Mouse (Mus musculus): ENCODE results near the gene Dock2.

Dock2 gene

DNA sequence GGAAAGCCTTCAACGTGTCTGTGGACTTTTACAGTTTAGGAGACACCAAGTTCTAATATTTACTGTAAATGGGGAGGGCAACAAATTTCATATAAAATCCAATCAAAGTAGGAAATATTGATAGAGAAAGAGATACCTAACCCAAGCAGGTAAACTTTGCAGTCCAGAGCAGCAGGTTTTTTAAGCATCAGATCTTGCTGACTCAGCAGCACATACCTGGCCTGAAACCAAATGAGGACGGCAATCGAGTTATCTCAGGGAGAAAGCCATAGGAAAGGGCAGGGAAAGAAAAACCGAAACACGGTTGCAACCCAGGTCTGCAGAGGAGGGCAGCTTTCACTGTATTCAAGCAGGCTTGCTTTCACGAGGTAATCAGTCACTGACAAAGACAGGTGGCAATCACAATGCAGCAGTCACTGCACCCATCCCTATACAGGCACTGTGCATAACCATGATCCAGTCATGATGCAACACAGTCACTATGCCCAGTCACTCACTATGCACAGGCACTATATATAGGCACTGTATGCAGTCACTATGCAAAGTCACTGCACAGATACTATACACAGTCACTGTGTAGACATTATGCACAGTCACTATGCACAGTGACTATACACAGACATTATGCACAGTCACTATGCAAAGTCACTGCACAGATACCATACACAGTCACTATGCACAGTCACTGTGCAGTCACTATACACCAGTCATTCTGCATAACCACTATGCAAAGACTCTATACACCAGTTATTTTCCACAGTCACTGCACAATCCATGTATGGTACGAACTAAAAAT is 258.4 kb downstream of the Dock2 start:
- peak; percentile 4 for DNase-seq

- peak; percentile 50 for DNase-seq
Observed at GRCm38 (mm10) chr11:34524586-34524985, 259.1 kb downstream of the Dock2 start.

DNA sequence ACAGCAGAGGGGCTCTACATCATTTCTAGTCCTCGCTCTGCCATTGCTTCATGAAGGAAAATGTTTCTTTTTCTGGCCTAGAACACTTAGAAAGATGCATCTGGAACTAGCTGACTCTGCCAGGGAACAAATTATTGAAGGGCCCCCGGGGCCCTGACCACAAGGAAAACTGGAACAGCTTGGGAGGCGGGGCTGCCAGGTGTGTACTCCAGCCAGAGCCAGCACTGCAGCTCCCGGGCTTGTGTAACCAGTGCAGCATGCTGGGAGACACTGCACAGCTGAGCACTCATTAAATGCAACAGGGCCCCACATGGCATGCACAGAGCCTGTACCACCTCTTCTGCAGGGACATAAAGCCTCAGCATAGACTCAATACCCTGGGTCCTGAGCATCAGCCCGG is 265.1 kb downstream of the Dock2 start:
- DNase-seq: peak; percentile 71

DNA sequence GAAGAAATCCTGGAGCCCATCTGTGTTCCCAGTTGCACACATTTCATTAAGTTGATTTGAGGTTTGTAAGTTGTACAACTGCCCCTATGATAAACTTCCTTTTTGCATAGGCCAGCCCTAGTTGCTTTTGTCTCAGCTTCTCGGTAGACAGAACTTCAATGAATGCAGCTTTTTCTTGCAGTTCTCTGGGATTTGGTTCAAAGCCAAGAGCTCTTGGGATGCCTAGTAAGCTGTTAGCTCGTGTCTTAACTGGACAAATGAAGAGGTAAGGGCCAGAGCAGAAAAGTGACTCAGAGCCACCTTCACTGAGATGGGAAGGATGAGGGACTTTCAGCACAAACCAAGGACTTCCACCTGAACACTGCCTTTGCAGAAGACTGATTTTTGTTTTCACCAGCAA is 266.7 kb downstream of the Dock2 start:
- peak; percentile 37 for DNase-seq

DNA sequence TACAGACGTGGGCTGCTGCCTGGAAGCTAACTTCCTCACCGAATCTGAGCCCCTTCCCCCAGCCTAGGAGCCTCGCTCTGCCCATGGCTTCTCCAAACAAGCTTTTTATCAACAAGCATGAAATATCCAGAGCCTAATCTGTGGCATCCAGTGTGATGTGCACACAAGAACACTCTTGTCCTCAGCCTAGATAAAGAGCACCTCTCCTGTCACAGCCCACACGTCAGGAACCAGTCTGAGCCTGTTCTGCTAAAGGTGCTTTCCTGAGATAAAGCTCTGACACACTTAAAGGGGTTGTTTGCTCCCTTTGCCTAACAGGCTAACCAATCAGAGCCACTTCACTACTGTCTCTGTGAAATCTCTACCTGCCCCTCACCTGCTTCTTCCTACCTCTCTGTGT is 268.4 kb downstream of the Dock2 start:
- peak; percentile 60 for DNase-seq

GRCm38 (mm10) chr11:34506390-34506789 is 277.3 kb downstream of the Dock2 start:
- peak; percentile 30 for DNase-seq

DNA sequence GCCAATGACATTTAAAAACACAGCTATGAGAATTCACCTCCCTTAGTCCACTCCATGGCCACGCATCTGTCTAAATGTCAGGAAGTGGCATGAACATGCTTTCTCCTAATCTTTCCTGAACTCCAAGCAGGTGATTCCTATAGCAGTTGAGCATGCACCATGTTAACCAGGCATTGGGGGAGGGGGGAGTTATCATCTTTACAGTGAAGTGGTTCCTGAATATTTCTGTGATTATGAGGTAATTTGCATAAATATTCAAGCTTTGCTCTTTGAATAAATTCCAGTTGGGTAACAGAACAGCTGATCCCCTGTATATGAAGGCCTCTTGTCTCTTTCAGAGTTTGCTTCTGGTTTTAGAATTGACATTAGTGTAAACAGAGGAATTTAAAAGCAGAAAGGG is 284.0 kb downstream of the Dock2 start:
- no peak for DNase-seq

DNA sequence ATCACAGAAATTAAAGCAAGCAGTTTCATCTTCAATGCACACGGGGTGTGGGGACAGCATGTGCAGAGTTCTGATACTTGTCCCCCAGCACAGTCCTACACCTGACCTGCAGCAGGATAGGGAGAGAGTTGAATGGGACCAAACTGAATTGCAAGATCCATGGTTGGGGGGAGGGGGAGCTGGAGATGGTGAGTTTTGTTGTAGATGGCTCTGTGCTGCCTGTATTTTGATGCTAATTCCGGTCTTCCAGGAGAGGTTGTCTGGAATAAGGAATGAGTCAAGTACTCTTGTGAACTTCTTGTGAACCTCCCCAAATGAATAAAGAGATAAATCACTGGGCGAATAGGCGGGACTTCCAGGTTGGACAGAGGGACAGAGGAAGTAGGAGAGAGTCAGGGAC is 289.0 kb downstream of the Dock2 start:
- DNase-seq: peak; percentile 14

DNA sequence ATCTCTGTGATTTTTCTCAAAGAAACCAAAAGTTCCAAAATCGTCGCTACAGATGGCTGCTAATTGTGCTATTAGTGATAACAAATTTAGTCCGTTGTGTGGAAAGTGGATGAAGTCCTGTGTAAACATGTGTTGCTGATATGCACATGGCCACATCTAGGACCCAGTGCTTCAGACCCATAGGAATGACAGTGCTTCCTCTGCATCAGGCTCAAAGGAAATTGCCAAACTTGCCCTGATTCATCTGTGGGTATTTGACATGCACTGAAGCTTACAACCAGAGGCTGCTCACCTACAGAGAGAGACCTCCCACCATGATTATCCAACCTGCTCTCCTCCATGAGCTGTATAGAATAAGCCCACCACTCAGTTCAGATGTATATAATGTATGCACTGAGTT is 290.7 kb downstream of the Dock2 start:
- DNase-seq: peak; percentile 64

DNA sequence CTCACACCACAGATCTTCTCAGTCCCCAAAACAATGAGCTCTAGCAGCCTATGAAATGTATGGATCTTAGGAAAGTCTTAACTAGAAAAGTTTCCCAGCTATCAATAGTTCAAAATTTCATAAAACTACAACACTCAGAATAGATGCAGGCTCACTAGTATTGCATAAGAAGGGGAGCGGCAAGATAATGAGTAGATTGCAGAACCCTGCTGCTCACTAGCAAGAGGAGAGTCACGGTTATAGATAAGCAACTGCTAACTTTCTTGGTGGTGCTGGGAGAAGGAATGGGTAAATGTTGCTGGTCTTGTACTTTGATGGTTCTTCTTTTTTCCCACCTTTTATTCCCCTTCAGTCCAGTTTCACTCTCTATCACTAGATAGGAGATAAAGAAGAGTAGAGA is 291.5 kb downstream of the Dock2 start:
- no peak for DNase-seq

GRCm38 (mm10) chr11:34489548-34489947 is 294.1 kb downstream of the Dock2 start:
- DNase-seq: no peak

DNA sequence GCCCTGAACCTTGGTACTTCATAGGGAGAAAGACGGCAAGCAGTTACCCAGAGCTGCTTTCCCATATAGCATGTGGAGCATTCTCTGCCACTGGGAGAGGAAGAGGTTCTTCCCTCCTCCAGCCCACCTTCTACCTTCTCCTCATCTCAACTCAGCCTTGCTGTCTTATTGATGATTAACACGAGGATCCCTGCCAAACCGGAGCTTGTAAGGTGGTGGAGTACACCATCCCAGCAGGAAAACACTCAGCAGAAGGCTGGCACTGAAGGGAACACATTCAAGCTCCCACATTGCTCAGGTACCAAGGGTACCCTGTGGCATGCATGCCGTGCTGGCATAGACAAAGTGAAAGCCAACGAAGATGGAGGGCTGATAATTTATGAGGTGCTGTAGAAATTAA is 304.4 kb downstream of the Dock2 start:
- no peak for DNase-seq

DNA sequence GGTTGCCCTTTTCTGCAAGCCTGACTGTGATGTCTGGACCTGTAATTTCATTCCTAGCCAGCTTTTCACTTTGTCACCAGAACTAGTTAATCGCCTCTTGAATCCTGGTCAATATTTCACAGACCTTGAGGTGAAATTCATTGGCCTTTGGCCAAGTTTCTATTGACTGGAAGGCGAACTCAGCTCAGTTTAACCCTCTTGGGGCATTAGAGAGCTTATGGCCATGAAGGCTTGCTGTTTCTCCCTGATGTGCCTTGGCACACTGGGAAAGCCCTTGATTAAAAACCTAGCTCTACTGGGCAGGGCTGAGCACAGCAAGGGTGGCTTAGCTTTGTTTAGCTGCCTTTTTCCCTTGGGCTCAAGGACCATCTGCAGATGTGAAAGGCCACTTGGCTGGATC is 313.9 kb downstream of the Dock2 start:
- peak; percentile 49 for DNase-seq

DNA sequence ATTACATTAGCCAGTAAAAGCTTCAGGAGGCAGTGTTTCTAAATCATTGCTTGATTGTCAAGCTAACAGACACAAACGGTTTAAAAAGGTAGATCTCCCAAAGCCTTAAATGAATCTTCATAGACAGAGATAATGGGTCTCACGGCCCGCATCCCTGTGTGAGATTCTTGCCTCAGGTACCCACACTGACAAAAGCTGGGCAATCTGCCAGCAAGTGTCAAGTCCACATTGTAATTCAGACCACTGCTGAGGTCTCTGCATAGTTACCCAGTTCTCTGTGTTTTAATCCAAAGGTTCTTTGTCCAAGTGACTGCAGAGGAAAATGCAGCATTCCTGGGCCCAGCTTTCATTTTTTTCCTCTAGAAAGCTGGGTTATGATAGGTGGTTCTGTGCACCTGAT is 315.1 kb downstream of the Dock2 start:
- DNase-seq: peak; percentile 41

GRCm38 (mm10) chr11:34467056-34467455 is 316.6 kb downstream of the Dock2 start:
- no peak for DNase-seq

DNA sequence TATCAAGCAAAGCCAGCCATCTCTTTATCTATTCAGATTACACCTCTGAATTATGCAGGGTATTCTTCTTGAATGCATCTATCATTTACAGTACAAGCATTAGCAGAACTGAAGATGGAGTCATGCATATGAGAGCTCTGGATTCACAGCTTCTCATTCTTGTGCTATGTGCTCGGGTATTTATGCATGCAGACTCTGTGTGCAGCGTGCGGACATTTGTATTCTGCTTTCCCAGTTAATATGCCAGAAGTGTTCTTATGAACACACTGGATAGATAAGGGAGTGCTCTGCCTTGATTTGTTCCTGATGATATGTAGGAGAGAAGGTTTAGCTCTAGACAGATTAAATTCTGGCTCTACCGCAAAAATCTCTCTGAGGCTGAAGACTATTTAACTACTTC is 333.7 kb downstream of the Dock2 start:
- no peak for DNase-seq

GRCm38 (mm10) chr11:34447891-34448290 is 335.8 kb downstream of the Dock2 start:
- no peak for DNase-seq

- DNase-seq: no peak
Observed at GRCm38 (mm10) chr11:34438429-34438828, 345.3 kb downstream of the Dock2 start.

DNA sequence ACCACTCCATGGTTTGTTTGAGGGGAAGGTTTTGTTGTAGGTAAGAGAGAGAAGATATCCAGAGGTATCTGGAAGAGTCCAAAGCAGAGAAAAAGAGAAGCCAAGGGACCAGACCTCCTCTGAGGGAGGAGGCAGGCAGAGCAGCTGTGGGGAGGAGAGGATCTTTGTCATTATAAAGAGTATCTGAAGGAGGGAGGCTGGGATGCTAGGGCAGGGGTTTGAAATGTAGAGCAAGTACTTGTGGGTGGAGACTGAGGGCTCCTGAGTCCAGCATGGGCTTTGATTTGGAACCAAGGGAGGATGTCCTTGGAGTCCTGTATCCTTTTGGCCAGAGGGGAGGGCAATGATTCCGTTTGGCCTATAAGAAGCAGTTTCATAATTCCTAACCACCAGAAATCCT is 346.2 kb downstream of the Dock2 start:
- DNase-seq: no peak

DNA sequence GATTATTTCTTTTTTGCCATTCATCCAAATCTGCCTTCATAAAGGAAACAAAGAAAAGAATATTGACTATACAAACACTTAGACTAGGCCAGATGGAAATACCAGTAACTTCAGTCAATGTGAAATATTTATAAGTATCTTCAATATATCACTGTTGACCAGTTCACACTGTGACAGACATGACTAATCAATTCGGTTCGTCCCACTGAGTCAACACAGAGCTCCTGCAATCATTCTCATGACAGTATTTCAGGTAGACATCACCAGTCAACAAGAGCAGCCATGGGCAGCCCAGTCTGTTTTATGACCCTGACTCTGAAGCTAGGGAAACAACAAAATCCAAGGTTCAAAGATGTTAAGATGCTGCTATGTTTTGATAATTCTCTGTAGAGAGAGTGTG is 351.7 kb downstream of the Dock2 start:
- DNase-seq: no peak

GRCm38 (mm10) chr11:34431371-34431770 is 352.3 kb downstream of the Dock2 start:
- DNase-seq: peak; percentile 23

GRCm38 (mm10) chr11:34430940-34431339 is 352.8 kb downstream of the Dock2 start:
- DNase-seq: peak; percentile 11

GRCm38 (mm10) chr11:34427212-34427611 is 356.5 kb downstream of the Dock2 start:
- peak; percentile 82 for DNase-seq

DNA sequence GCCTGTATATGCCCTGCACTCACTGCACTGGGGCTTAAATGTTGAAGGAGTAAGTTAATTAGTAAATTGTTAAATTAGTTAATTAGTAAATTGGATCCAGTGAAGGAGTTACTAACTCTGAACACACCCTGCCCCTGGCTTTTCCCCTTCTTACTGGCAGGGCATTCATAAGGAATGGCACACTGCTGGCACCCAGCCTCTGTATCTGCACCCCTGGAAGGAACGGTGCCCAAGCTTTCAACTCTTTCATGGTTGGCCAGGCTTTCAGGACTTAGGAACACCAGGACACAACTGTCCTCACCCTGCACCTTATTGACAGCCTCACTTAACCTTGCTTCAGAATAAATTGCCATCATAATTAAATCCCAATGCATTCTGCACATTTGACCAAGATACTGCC is 359.1 kb downstream of the Dock2 start:
- peak; percentile 54 for DNase-seq

GRCm38 (mm10) chr11:34421061-34421460 is 362.6 kb downstream of the Dock2 start:
- peak; percentile 85 for DNase-seq

Measured in heart, adult 11 months (tissue).